Comparison of ENCODE assay signal across 17 mouse cellular contexts in genomic region chr4:107831678-107832077, GRCm38 (mm10). TPM values are rescaled to one million over a fixed set of nuclear protein-coding genes. Genes with fewer than 3 reads are reported as not detected.
A peak's percentile ranks its signal among the peaks of the same experiment; 100 is the strongest.
DNase-seq lines count a peak whose midpoint lies in the region; ATAC-seq and TF ChIP-seq lines count a peak whose summit lies in the region.
"Had no signal": no experiment of that assay in that cellular context is flagged by ENCODE, and none has a peak within 500 bp of the region (broad histone marks: within the 10 kb centered on the region; RNA-seq: fewer than 3 reads in every experiment).

No protein-coding gene starts in this region.

- peak overlapping the region; percentile 39; the same call in 1 of the 2 replicates for H3K9ac ChIP-seq in hindbrain, embryonic 13.5 days
- no peak overlapping the region for H3K9ac ChIP-seq in midbrain, embryonic 15.5 days
- H3K9ac ChIP-seq: limb, embryonic 12.5 days; liver, embryonic 15.5 days had no signal

- no peak for DNase-seq in testis, postnatal 14 days (ENCODE audit: low spot score)
- DNase-seq in layer of hippocampus, adult 8-10 months (ENCODE audit: low spot score in 2 of 2) = no peak
- DNase-seq in thymus, postnatal 25 days = no peak
- no peak for DNase-seq in thymus, adult 18-20 months
- DNase-seq: adrenal gland, postnatal 36 days; heart, postnatal 36 days; kidney, adult 11 months; kidney, postnatal 36 days; spleen, adult 18-20 months had no signal

- no peak for ATAC-seq in hindbrain, embryonic 13.5 days (ENCODE audit: low FRiP score)
- no peak for ATAC-seq in midbrain, embryonic 15.5 days (replicated peaks)

- H3K9me3 ChIP-seq in hindbrain, embryonic 13.5 days = no peaks in the 10 kb centered on the region
- no peaks in the 10 kb centered on the region for H3K9me3 ChIP-seq in midbrain, embryonic 15.5 days
- H3K9me3 ChIP-seq: limb, embryonic 12.5 days; liver, embryonic 15.5 days had no signal

- TF ChIP-seq CTCF in testis, adult 2 months (IDR thresholded peaks at IDR 0.05; ENCODE audit: control insufficient read depth, insufficient read depth, insufficient replicate concordance, low read depth, low read length) = no peak

- H3K4me3 ChIP-seq in testis, adult 2 months (ENCODE audit: control insufficient read depth, low read depth, low read length) = peak overlapping the region; percentile 77
- no peak overlapping the region for H3K4me3 ChIP-seq in hindbrain, embryonic 13.5 days
- H3K4me3 ChIP-seq in midbrain, embryonic 15.5 days = no peak overlapping the region
- H3K4me3 ChIP-seq: left cerebral cortex, adult 2 months; limb, embryonic 12.5 days; liver, embryonic 15.5 days had no signal

- H3K4me1 ChIP-seq in testis, adult 2 months (ENCODE audit: control insufficient read depth, insufficient read depth, low read length) = peaks cover 2% of the 10 kb centered on the region
- H3K4me1 ChIP-seq in hindbrain, embryonic 13.5 days (replicated peaks) = peaks cover 100% of the 10 kb centered on the region
- H3K4me1 ChIP-seq in midbrain, embryonic 15.5 days = peaks cover 98% of the 10 kb centered on the region
- H3K4me1 ChIP-seq: liver, embryonic 15.5 days had no signal

- TF ChIP-seq POLR2A in testis, adult 2 months (IDR thresholded peaks at IDR 0.05; ENCODE audit: control insufficient read depth, low read depth, low read length) = no peak

- no peak overlapping the region for H3K27ac ChIP-seq in testis, adult 2 months (ENCODE audit: control insufficient read depth, insufficient read depth, low read depth, low read length)
- H3K27ac ChIP-seq in hindbrain, embryonic 13.5 days = peak overlapping the region; percentile 78
- peak overlapping the region; percentile 75 for H3K27ac ChIP-seq in midbrain, embryonic 15.5 days
- H3K27ac ChIP-seq: left cerebral cortex, adult 2 months; limb, embryonic 12.5 days; liver, embryonic 15.5 days; macrophage had no signal

- no peaks in the 10 kb centered on the region for H3K36me3 ChIP-seq in testis, adult 2 months (ENCODE audit: control insufficient read depth, insufficient read depth, low read length)
- H3K36me3 ChIP-seq in hindbrain, embryonic 13.5 days = no peaks in the 10 kb centered on the region
- no peaks in the 10 kb centered on the region for H3K36me3 ChIP-seq in midbrain, embryonic 15.5 days (replicated peaks)
- H3K36me3 ChIP-seq: limb, embryonic 12.5 days; liver, embryonic 15.5 days had no signal

- no peaks in the 10 kb centered on the region for H3K27me3 ChIP-seq in testis, adult 2 months (ENCODE audit: control insufficient read depth, insufficient read depth, low read length)
- H3K27me3 ChIP-seq in hindbrain, embryonic 13.5 days = no peaks in the 10 kb centered on the region
- H3K27me3 ChIP-seq in midbrain, embryonic 15.5 days (replicated peaks) = no peaks in the 10 kb centered on the region
- H3K27me3 ChIP-seq: liver, embryonic 15.5 days had no signal

- H3K4me2 ChIP-seq in hindbrain, embryonic 13.5 days = no peak overlapping the region
- H3K4me2 ChIP-seq in midbrain, embryonic 15.5 days = no peak overlapping the region
- H3K4me2 ChIP-seq: limb, embryonic 12.5 days; liver, embryonic 15.5 days had no signal

- 84% methylated on average over 6 of the region's 6 CpGs for WGBS in hindbrain, embryonic 13.5 days
- WGBS in midbrain, embryonic 15.5 days = 83% methylated on average over 6 of the region's 6 CpGs

RNA-seq across cellular contexts. Expression of gene Lrp8, which starts 29.6 kb away (rescaled TPM):
- polyA plus RNA-seq in testis, adult 2 months (2012; rRNA removed) = 87.5 and 89.2 TPM in 2 replicates
- polyA plus RNA-seq in hindbrain, embryonic 13.5 days (2015; fragmentation: Nextera tagmentation; extraction: Ambion mirVana) = 38.4 and 41.7 TPM in 2 replicates
- 70.6 and 71.3 TPM in 2 replicates for polyA plus RNA-seq in midbrain, embryonic 15.5 days (2015; fragmentation: Nextera tagmentation; extraction: Ambion mirVana)
- total RNA-seq in layer of hippocampus, adult 8-10 months (2022) = 100 to 1,000 TPM in 1 of 4 experiments, 10 to 100 TPM in 3; 82.8 to 103 (median 94.8) TPM
- total RNA-seq: gastrocnemius, adult 8-10 months had no signal

RNA-seq across cellular contexts. Expression of gene Magoh, which starts 47.9 kb away (rescaled TPM):
- 27.1 and 28.4 TPM in 2 replicates for polyA plus RNA-seq in testis, adult 2 months (2012; rRNA removed)
- polyA plus RNA-seq in hindbrain, embryonic 13.5 days (2015; fragmentation: Nextera tagmentation; extraction: Ambion mirVana) = 135 and 137 TPM in 2 replicates
- polyA plus RNA-seq in midbrain, embryonic 15.5 days (2015; fragmentation: Nextera tagmentation; extraction: Ambion mirVana) = 95.6 and 103 TPM in 2 replicates
- 10 to 100 TPM; 33.5 to 41.2 (median 38.7) TPM for total RNA-seq in layer of hippocampus, adult 8-10 months (2022)

RNA-seq across cellular contexts. Expression of gene 0610037L13Rik, which starts 57.9 kb away (rescaled TPM):
- polyA plus RNA-seq in testis, adult 2 months (2012; rRNA removed) = 63.4 and 77.6 TPM in 2 replicates
- 93.7 and 93.8 TPM in 2 replicates for polyA plus RNA-seq in hindbrain, embryonic 13.5 days (2015; fragmentation: Nextera tagmentation; extraction: Ambion mirVana)
- polyA plus RNA-seq in midbrain, embryonic 15.5 days (2015; fragmentation: Nextera tagmentation; extraction: Ambion mirVana) = 92.4 and 96.4 TPM in 2 replicates
- total RNA-seq in layer of hippocampus, adult 8-10 months (2022) = 10 to 100 TPM; 54.2 to 71.4 (median 58.9) TPM
